Mouse (Mus musculus) G1E (cell line): ENCODE measurements at regions not wholly inside any gene's neighbourhood (a gene's known extent, or its start where the extent isn't known, plus 50 kb on each side); places are given as distances from the start of the nearest gene placed in this dataset.

Experiments
- CTCF ChIP-seq: IDR thresholded peaks from 2 replicates; pipeline ENCODE4 v1.5.1; 2012; ENCODE audit warnings: low read depth, low read length, inconsistent platforms, mixed read lengths
- GATA1 ChIP-seq: IDR thresholded peaks from 2 replicates; pipeline ENCODE4 v1.6.1; 2012; ENCODE audit warnings: borderline replicate concordance, low read length, inconsistent platforms, mixed read lengths
- POLR2AphosphoS5 ChIP-seq: IDR thresholded peaks from 2 replicates; pipeline ENCODE4 v1.6.1; 2012; ENCODE audit warnings: low read depth, low read length, inconsistent platforms; ENCODE audit not compliant: insufficient replicate concordance

GRCm38 (mm10) chr13:83884226-83884625, 337.9 kb upstream of the Tmem161b start:
- TF ChIP-seq CTCF (no peak), POLR2AphosphoS5 (no peak), GATA1 (no peak)
